17 mouse cellular contexts compared by ENCODE assay signal in genomic region chr5:139738592-139739315, GRCm38 (mm10). TPM values are rescaled to one million over a fixed set of nuclear protein-coding genes. Genes with fewer than 3 reads are reported as not detected.
DNase-seq lines count a peak whose midpoint lies in the region; ATAC-seq and TF ChIP-seq lines count a peak whose summit lies in the region.
"Had no signal": no experiment of that assay in that cellular context is flagged by ENCODE, and none has a peak within 500 bp of the region (broad histone marks: within the 10 kb centered on the region; RNA-seq: fewer than 3 reads in every experiment).

No protein-coding gene starts in this region.

- DNase-seq in G1E (ENCODE audit: low spot score) = peak; percentile 94
- no peak for DNase-seq in kidney, postnatal 36 days
- DNase-seq in urinary bladder, adult 2 months (ENCODE audit: low spot score) = no peak
- DNase-seq in frontal cortex, adult 2 months (ENCODE audit: extremely low spot score in 1 of 2, low spot score in 1 of 2) = no peak
- no peak for DNase-seq in layer of hippocampus, adult 11-12 months (ENCODE audit: low spot score)
- DNase-seq: adrenal gland, postnatal 10 days; cerebellum, adult 18-20 months; right cerebral cortex, adult 18-20 months; thymus, postnatal 4 days had no signal

- H3K36me3 ChIP-seq in G1E (replicated peaks) = no peaks in the 10 kb centered on the region
- H3K36me3 ChIP-seq in intestine, postnatal 0 days (ENCODE audit: control insufficient read depth, insufficient read depth) = no peaks in the 10 kb centered on the region
- H3K36me3 ChIP-seq: forebrain, embryonic 12.5 days; heart, embryonic 15.5 days had no signal

- no peak for TF ChIP-seq CTCF in G1E (IDR thresholded peaks at IDR 0.05; ENCODE audit: low read depth, low read length)
- no peak for TF ChIP-seq CTCF in bone marrow, adult 2 months (IDR thresholded peaks at IDR 0.05; ENCODE audit: control insufficient read depth, insufficient read depth, low read length)
- TF ChIP-seq CTCF in intestine, postnatal 0 days (IDR thresholded peaks at IDR 0.05; ENCODE audit: low read depth) = peak; percentile 5; the same call in 1 of the 2 replicates

- peak overlapping the region; percentile 89 for H3K27ac ChIP-seq in bone marrow, adult 2 months (ENCODE audit: control insufficient read depth, insufficient read depth, low read depth, low read length, poor library complexity)
- H3K27ac ChIP-seq in intestine, postnatal 0 days (ENCODE audit: low read depth, low read length) = peak overlapping the region; percentile 98
- H3K27ac ChIP-seq: forebrain, embryonic 12.5 days; heart, embryonic 15.5 days; left cerebral cortex, adult 2 months had no signal

- H3K9me3 ChIP-seq in G1E (replicated peaks) = no peaks in the 10 kb centered on the region
- no peaks in the 10 kb centered on the region for H3K9me3 ChIP-seq in intestine, postnatal 0 days (ENCODE audit: control insufficient read depth)
- H3K9me3 ChIP-seq: forebrain, embryonic 12.5 days; heart, embryonic 15.5 days had no signal

- TF ChIP-seq POLR2A in bone marrow, adult 2 months (IDR thresholded peaks at IDR 0.05; ENCODE audit: borderline replicate concordance, control insufficient read depth, low read depth, low read length) = no peak

- ATAC-seq in G1E (ENCODE audit: extremely low read depth, insufficient number of reproducible peaks, low FRiP score, poor library complexity, severe bottlenecking) = peak; percentile 68
- ATAC-seq in intestine, postnatal 0 days = peak; percentile 68
- ATAC-seq in megakaryocyte-erythroid progenitor cell, adult 5-6 weeks (replicated peaks; ENCODE audit: low FRiP score, low TSS enrichment, poor library complexity, severe bottlenecking) = peak; percentile 69
- ATAC-seq: CD4-positive, CD25-positive, alpha-beta regulatory T cell, adult 4 months; hindbrain, embryonic 16.5 days had no signal

- peaks cover 4% of the 10 kb centered on the region; the same call in 1 of the 2 replicates for H3K27me3 ChIP-seq in G1E (ENCODE audit: insufficient read depth, low read length)
- no peaks in the 10 kb centered on the region for H3K27me3 ChIP-seq in intestine, postnatal 0 days (replicated peaks; ENCODE audit: control insufficient read depth, insufficient read depth, low read length)
- H3K27me3 ChIP-seq: heart, embryonic 15.5 days had no signal

- H3K4me2 ChIP-seq in intestine, postnatal 0 days (replicated peaks; ENCODE audit: low read depth) = peak overlapping the region; percentile 35
- H3K4me2 ChIP-seq: forebrain, embryonic 12.5 days; heart, embryonic 15.5 days had no signal

- H3K4me1 ChIP-seq in G1E (ENCODE audit: insufficient read depth, low read depth, low read length) = peaks cover 77% of the 10 kb centered on the region
- peaks cover 7% of the 10 kb centered on the region for H3K4me1 ChIP-seq in bone marrow, adult 2 months (ENCODE audit: control insufficient read depth, insufficient read depth, low read length)
- H3K4me1 ChIP-seq in intestine, postnatal 0 days (replicated peaks; ENCODE audit: control insufficient read depth, insufficient read depth, low read length) = peaks cover 17% of the 10 kb centered on the region

- H3K4me3 ChIP-seq in G1E (ENCODE audit: low read depth, low read length) = peak overlapping the region; percentile 62; the same call in 1 of the 2 replicates
- H3K4me3 ChIP-seq in bone marrow, adult 2 months (replicated peaks; ENCODE audit: control insufficient read depth, low read depth, low read length) = no peak overlapping the region
- no peak overlapping the region for H3K4me3 ChIP-seq in intestine, postnatal 0 days (ENCODE audit: low read depth, low read length)
- H3K4me3 ChIP-seq: forebrain, embryonic 12.5 days; heart, embryonic 15.5 days; left cerebral cortex, adult 2 months had no signal

- H3K9ac ChIP-seq in intestine, postnatal 0 days (ENCODE audit: low read depth, low read length) = no peak overlapping the region
- H3K9ac ChIP-seq: forebrain, embryonic 12.5 days; heart, embryonic 15.5 days had no signal

- 60% methylated on average over 7 of the region's 7 CpGs for WGBS in bone marrow, adult 2 months
- WGBS in intestine, postnatal 0 days = 41% methylated on average over 7 of the region's 7 CpGs

RNA-seq across cellular contexts. Expression of gene Micall2, which starts 2.6 kb away (rescaled TPM):
- total RNA-seq in G1E (2014; fragmentation: Nextera tagmentation) (12.8 and 21.7 TPM in 2 replicates), G1E (2017) (8.0 and 8.5 TPM in 2 replicates)
- polyA plus RNA-seq in G1E (2012) = 22.4 and 26.3 TPM in 2 replicates
- polyA plus RNA-seq in bone marrow, adult 2 months (2011; ENCODE audit: insufficient read depth, insufficient read length, low replicate concordance, missing spikeins) = 20.3 and 28.0 TPM in 2 replicates
- 12.8 and 13.0 TPM in 2 replicates for polyA plus RNA-seq in intestine, postnatal 0 days (2015; fragmentation: Nextera tagmentation; extraction: Ambion mirVana)
- total RNA-seq in megakaryocyte-erythroid progenitor cell, adult 5-6 weeks (2014; fragmentation: Nextera tagmentation) = 13.2 and 13.9 TPM in 2 replicates
- 2.6 and 5.7 TPM in 2 replicates for total RNA-seq in megakaryocyte-erythroid progenitor cell, adult 5-6 weeks (2017)
- 7.1 and 8.3 TPM in 2 replicates for polyA plus RNA-seq in urinary bladder, adult 2 months (2012; rRNA removed)
- polyA plus RNA-seq in frontal cortex, adult 2 months (2012; rRNA removed) = 1.9 and 2.5 TPM in 2 replicates
- polyA plus RNA-seq: CD4-positive, CD25-positive, alpha-beta regulatory T cell, adult 4 months had no signal

RNA-seq across cellular contexts. Expression of gene Ints1, which starts 36.7 kb away (rescaled TPM):
- 67.6 and 84.0 TPM in 2 replicates for total RNA-seq in G1E (2014; fragmentation: Nextera tagmentation)
- total RNA-seq in G1E (2017) = 22.1 and 25.2 TPM in 2 replicates
- polyA plus RNA-seq in G1E (2012) = 108 and 115 TPM in 2 replicates
- polyA plus RNA-seq in bone marrow, adult 2 months (2011; ENCODE audit: insufficient read depth, insufficient read length, low replicate concordance, missing spikeins) = 63.3 and 108 TPM in 2 replicates
- polyA plus RNA-seq in intestine, postnatal 0 days (2015; fragmentation: Nextera tagmentation; extraction: Ambion mirVana) = 9.9 and 12.7 TPM in 2 replicates
- total RNA-seq in megakaryocyte-erythroid progenitor cell, adult 5-6 weeks (2014; fragmentation: Nextera tagmentation) = 106 and 117 TPM in 2 replicates
- total RNA-seq in megakaryocyte-erythroid progenitor cell, adult 5-6 weeks (2017) = 33.9 and 34.7 TPM in 2 replicates
- 12.1 and 20.9 TPM in 2 replicates for polyA plus RNA-seq in urinary bladder, adult 2 months (2012; rRNA removed)
- 70.4 and 73.5 TPM in 2 replicates for polyA plus RNA-seq in frontal cortex, adult 2 months (2012; rRNA removed)

RNA-seq across cellular contexts. Expression of gene Mafk, which starts 52.6 kb away (rescaled TPM):
- 6.6 and 14.6 TPM in 2 replicates for total RNA-seq in G1E (2014; fragmentation: Nextera tagmentation)
- total RNA-seq in G1E (2017) = 24.9 and 30.9 TPM in 2 replicates
- polyA plus RNA-seq in G1E (2012) = 34.5 and 39.6 TPM in 2 replicates
- polyA plus RNA-seq in bone marrow, adult 2 months (2011; ENCODE audit: insufficient read depth, insufficient read length, low replicate concordance, missing spikeins) = 37.3 and 53.2 TPM in 2 replicates
- polyA plus RNA-seq in intestine, postnatal 0 days (2015; fragmentation: Nextera tagmentation; extraction: Ambion mirVana) = 23.1 and 25.5 TPM in 2 replicates
- 23.8 and 24.3 TPM in 2 replicates for total RNA-seq in megakaryocyte-erythroid progenitor cell, adult 5-6 weeks (2014; fragmentation: Nextera tagmentation)
- total RNA-seq in megakaryocyte-erythroid progenitor cell, adult 5-6 weeks (2017) = 40.1 and 49.3 TPM in 2 replicates
- 42.3 and 47.7 TPM in 2 replicates for polyA plus RNA-seq in urinary bladder, adult 2 months (2012; rRNA removed)
- polyA plus RNA-seq in frontal cortex, adult 2 months (2012; rRNA removed) = 6.9 and 7.3 TPM in 2 replicates
